Mouse (Mus musculus): Measurements from ENCODE around the gene Med28.

Gene Med28

GRCm38 (mm10) chr5:45519960-45520808, at the start of gene Med28:
Gene Med28, plus strand, starts transcription at chr5:45520229.
- in situ Hi-C loops (cut with MboI, MseI), result loop anchor here in 1 of 2 experiments (5.0 to 25.0 kb wide), 2 partner anchors 147 to 342 kb away; partner anchors contain the start of genes Lcorl and Ncapg

- in situ Hi-C loops (cut with MboI, MseI), result loop anchor here (5.0 to 10.0 kb wide), 4 partner anchors 64 to 874 kb away; partner anchors contain the start of gene Ncapg (in 2 of the 2)
Measured at GRCm38 (mm10) chr5:45472880-45473450, 47.1 kb upstream of the Med28 start.

- in situ Hi-C loops (cut with MboI, MseI), result loop anchor here (5.0 to 10.0 kb wide), 4 partner anchors 64 to 874 kb away; partner anchors contain the start of gene Ncapg (in 2 of the 2)
Measured at GRCm38 (mm10) chr5:45473521-45473920, 46.5 kb upstream of the Med28 start.

- in situ Hi-C loops (cut with MboI, MseI), result loop anchor here (5.0 to 10.0 kb wide), 4 partner anchors 63 to 873 kb away; partner anchors contain the start of gene Ncapg (in 2 of the 2)
Measured at GRCm38 (mm10) chr5:45474215-45474614, 45.8 kb upstream of the Med28 start.

GRCm38 (mm10) chr5:45474758-45475157, 45.3 kb upstream of the Med28 start:
- in situ Hi-C loops (cut with MboI, MseI), result loop anchor here (5.0 to 10.0 kb wide), 4 partner anchors 63 to 873 kb away; partner anchors contain the start of gene Ncapg (in 2 of the 2)

GRCm38 (mm10) chr5:45475771-45476170, 44.3 kb upstream of the Med28 start:
- in situ Hi-C loops (cut with MboI, MseI), result loop anchor here in 1 of 2 experiments (10.0 kb wide), 1 partner anchor 189 kb away; the partner anchor contains the start of gene Ncapg

GRCm38 (mm10) chr5:45476288-45476687, 43.7 kb upstream of the Med28 start:
- in situ Hi-C loops (cut with MboI, MseI), result loop anchor here in 1 of 2 experiments (10.0 kb wide), 1 partner anchor 189 kb away; the partner anchor contains the start of gene Ncapg

GRCm38 (mm10) chr5:45477601-45478000, 42.4 kb upstream of the Med28 start:
- in situ Hi-C loops (cut with MboI, MseI), result loop anchor here in 1 of 2 experiments (10.0 kb wide), 1 partner anchor 187 kb away; the partner anchor contains the start of gene Ncapg

- in situ Hi-C loops (cut with MboI, MseI), result no loop called here
Measured at GRCm38 (mm10) chr5:45480066-45480465, 40.0 kb upstream of the Med28 start.

- in situ Hi-C loops (cut with MboI, MseI), result no loop called here
Measured at GRCm38 (mm10) chr5:45481125-45481524, 38.9 kb upstream of the Med28 start.

- in situ Hi-C loops (cut with MboI, MseI), result no loop called here
Measured at GRCm38 (mm10) chr5:45482607-45483006, 37.4 kb upstream of the Med28 start.

GRCm38 (mm10) chr5:45483654-45484053, 36.4 kb upstream of the Med28 start:
- in situ Hi-C loops (cut with MboI, MseI), result no loop called here

- in situ Hi-C loops (cut with MboI, MseI), result loop anchor here (5.0 kb wide), 1 partner anchor 44 kb away; no protein-coding TSS in a partner anchor
Measured at GRCm38 (mm10) chr5:45491776-45492175, 28.3 kb upstream of the Med28 start.

- in situ Hi-C loops (cut with MboI, MseI), result loop anchor here (5.0 kb wide), 1 partner anchor 46 kb away; no protein-coding TSS in a partner anchor
Measured at GRCm38 (mm10) chr5:45493191-45494092, 26.6 kb upstream of the Med28 start, which contains the start of gene Lap3. Gene Lap3, plus strand, starts transcription at chr5:45493374.

GRCm38 (mm10) chr5:45494093-45494755, 25.8 kb upstream of the Med28 start:
- in situ Hi-C loops (cut with MboI, MseI), result loop anchor here (5.0 kb wide), 1 partner anchor 47 kb away; no protein-coding TSS in a partner anchor

GRCm38 (mm10) chr5:45495429-45495975, 24.5 kb upstream of the Med28 start:
- in situ Hi-C loops (cut with MboI, MseI), result no loop called here

GRCm38 (mm10) chr5:45496042-45496441, 24.0 kb upstream of the Med28 start:
- in situ Hi-C loops (cut with MboI, MseI), result no loop called here

GRCm38 (mm10) chr5:45496479-45496878, 23.6 kb upstream of the Med28 start:
- in situ Hi-C loops (cut with MboI, MseI), result no loop called here

- in situ Hi-C loops (cut with MboI, MseI), result no loop called here
Measured at GRCm38 (mm10) chr5:45496930-45497550, 23.0 kb upstream of the Med28 start.
